Mouse (Mus musculus): ENCODE results near the gene Gm20219.
A peak's percentile ranks its signal among the peaks of the same experiment; 100 is the strongest.

Gene Gm20219

GRCm38 (mm10) chr17:56554122-56554551 is at the start of gene Gm20219:
Gm20219 (minus strand) TSS chr17:56554387.
- peak in 1 of 2 experiments; percentile 19 for DNase-seq

- DNase-seq: no peak
Observed at GRCm38 (mm10) chr17:56604070-56604380, 49.8 kb upstream of the Gm20219 start.

GRCm38 (mm10) chr17:56603186-56604069 is 49.2 kb upstream of the Gm20219 start:
- no peak for DNase-seq

GRCm38 (mm10) chr17:56593527-56594271 is 39.5 kb upstream of the Gm20219 start:
- no peak for DNase-seq

- DNase-seq: no peak
Observed at GRCm38 (mm10) chr17:56592553-56592952, 38.4 kb upstream of the Gm20219 start.

- DNase-seq: no peak
Observed at GRCm38 (mm10) chr17:56588921-56589320, 34.7 kb upstream of the Gm20219 start.

GRCm38 (mm10) chr17:56587773-56588172 is 33.6 kb upstream of the Gm20219 start:
- no peak for DNase-seq

GRCm38 (mm10) chr17:56585171-56585821 is 31.1 kb upstream of the Gm20219 start:
- DNase-seq: no peak

GRCm38 (mm10) chr17:56584257-56585130 is 30.3 kb upstream of the Gm20219 start, which contains the start of the genes Safb2 and Safb:
Safb2 (minus strand) TSS chr17:56584585.
Safb (plus strand) TSS chr17:56584825.
- peak; percentile 98 to 100 for DNase-seq

- no peak for DNase-seq
Observed at GRCm38 (mm10) chr17:56583611-56584256, 29.5 kb upstream of the Gm20219 start.

GRCm38 (mm10) chr17:56583071-56583470 is 28.9 kb upstream of the Gm20219 start:
- no peak for DNase-seq

GRCm38 (mm10) chr17:56572939-56573338 is 18.8 kb upstream of the Gm20219 start:
- DNase-seq: no peak

GRCm38 (mm10) chr17:56572154-56572553 is 18.0 kb upstream of the Gm20219 start:
- no peak for DNase-seq

- no peak for DNase-seq
Observed at GRCm38 (mm10) chr17:56570287-56570686, 16.1 kb upstream of the Gm20219 start.

GRCm38 (mm10) chr17:56567370-56567769 is 13.2 kb upstream of the Gm20219 start:
- DNase-seq: no peak

GRCm38 (mm10) chr17:56566918-56567317 is 12.7 kb upstream of the Gm20219 start:
- DNase-seq: no peak

GRCm38 (mm10) chr17:56566293-56566692 is 12.1 kb upstream of the Gm20219 start:
- no peak for DNase-seq

GRCm38 (mm10) chr17:56561866-56562265 is 7.7 kb upstream of the Gm20219 start:
- no peak for DNase-seq

- no peak for DNase-seq
Observed at GRCm38 (mm10) chr17:56560131-56560530, 5.9 kb upstream of the Gm20219 start.

- DNase-seq: no peak
Observed at GRCm38 (mm10) chr17:56559386-56559785, 5.2 kb upstream of the Gm20219 start.

- peak; percentile 63 to 67 for DNase-seq
Observed at GRCm38 (mm10) chr17:56558448-56558847, 4.3 kb upstream of the Gm20219 start.
